Mouse (Mus musculus) MEL (cell line): ENCODE results near the gene Gm10160. TPM values are rescaled to one million over a fixed set of nuclear protein-coding genes. Genes with fewer than 3 reads are reported as not detected.
A peak's percentile ranks its signal among the peaks of the same experiment; 100 is the strongest.

ENCODE experiments used
- DNase-seq: peaks from one replicate; pipeline ENCODE4 v3.0.0; 2011; ENCODE audit warnings: low read depth, low spot score
- H3K27ac ChIP-seq: 2 replicates; pipeline ENCODE4 v1.5.1; 2012; ENCODE audit warnings: low read depth, mild to moderate bottlenecking, control low read depth, low read length, moderate library complexity; ENCODE audit not compliant: control insufficient read depth
- H3K27me3 ChIP-seq, 2 experiments: fragments of 150-350 bp in 1 of 2; sonication (generic) in 1 of 2; 2 replicates each; pipeline ENCODE4 v1.6.1; 2012; ENCODE audit warnings: low read length in 2 of 2, mild to moderate bottlenecking in 2 of 2, improper control_type of control experiment in 1 of 2, moderate library complexity in 1 of 2; ENCODE audit not compliant: insufficient read depth in 2 of 2, control insufficient read depth in 1 of 2
- H3K36me3 ChIP-seq, 2 experiments: 2 replicates each; pipeline ENCODE4 v1.6.1; 2012 to 2014; ENCODE audit warnings: low read length in 2 of 2, improper control_type of control experiment in 1 of 2, inconsistent platforms in 1 of 2, mild to moderate bottlenecking in 1 of 2; ENCODE audit not compliant: insufficient read depth in 2 of 2, control insufficient read depth in 1 of 2
- H3K4me1 ChIP-seq, 2 experiments: fragments of 150-350 bp in 1 of 2; sonication (generic) in 1 of 2; 2 replicates each; pipeline ENCODE4 v1.6.1; 2012; ENCODE audit warnings: low read length in 2 of 2, improper control_type of control experiment in 1 of 2, mild to moderate bottlenecking in 1 of 2; ENCODE audit not compliant: insufficient read depth in 2 of 2, control insufficient read depth in 1 of 2
- H3K4me3 ChIP-seq, 2 experiments: fragments of 150-350 bp in 1 of 2; sonication (generic) in 1 of 2; 2 replicates each; pipeline ENCODE4 v1.5.1; 2012; ENCODE audit warnings: low read depth in 2 of 2, low read length in 2 of 2, mild to moderate bottlenecking in 2 of 2, moderate library complexity in 2 of 2, control low read depth in 1 of 2, improper control_type of control experiment in 1 of 2; ENCODE audit not compliant: control insufficient read depth in 1 of 2, insufficient read depth in 1 of 2
- H3K79me2 ChIP-seq: 2 replicates; pipeline ENCODE4 v1.6.1; 2012; ENCODE audit warnings: mild to moderate bottlenecking, low read length, moderate library complexity; ENCODE audit not compliant: control insufficient read depth, poor library complexity, insufficient read depth
- H3K9ac ChIP-seq: 2 replicates; pipeline ENCODE4 v1.6.1; 2012; ENCODE audit warnings: low read depth, mild to moderate bottlenecking, control low read depth, low read length, moderate library complexity; ENCODE audit not compliant: control insufficient read depth, poor library complexity, severe bottlenecking
- H3K9me3 ChIP-seq: fragments of 150-350 bp; sonication (generic); replicated peaks from 2 replicates; pipeline ENCODE4 v1.6.1; 2012; ENCODE audit warnings: mild to moderate bottlenecking, low read length, improper control_type of control experiment, moderate library complexity; ENCODE audit not compliant: insufficient read depth
- CHD1 ChIP-seq: IDR thresholded peaks from 2 replicates; pipeline ENCODE4 v1.6.1; 2012; ENCODE audit warnings: low read depth, mild to moderate bottlenecking, inconsistent platforms, low read length, improper control_type of control experiment
- E2F4 ChIP-seq: IDR thresholded peaks from 2 replicates; pipeline ENCODE4 v1.6.1; 2011; ENCODE audit warnings: low read depth, low read length, improper control_type of control experiment, borderline replicate concordance
- ELF1 ChIP-seq: IDR thresholded peaks from 2 replicates; pipeline ENCODE4 v1.6.1; 2014; ENCODE audit warnings: low read depth, mild to moderate bottlenecking, inconsistent platforms, low read length, improper control_type of control experiment, moderate library complexity
- EP300 ChIP-seq, 2 experiments: IDR thresholded peaks; 2 replicates each; pipeline ENCODE4 v1.6.1; 2011; ENCODE audit warnings: improper control_type of control experiment in 2 of 2, low read length in 2 of 2, low read depth in 1 of 2, mild to moderate bottlenecking in 1 of 2
- ETS1 ChIP-seq: IDR thresholded peaks from 2 replicates; pipeline ENCODE4 v1.6.1; 2012; ENCODE audit warnings: low read depth, mild to moderate bottlenecking, inconsistent platforms, low read length, improper control_type of control experiment, moderate library complexity
- GABPA ChIP-seq: IDR thresholded peaks from 2 replicates; pipeline ENCODE4 v1.6.1; 2012; ENCODE audit warnings: low read depth, mild to moderate bottlenecking, inconsistent platforms, low read length, improper control_type of control experiment, moderate library complexity
- HCFC1 ChIP-seq: IDR thresholded peaks from 2 replicates; pipeline ENCODE4 v1.6.1; 2012; ENCODE audit warnings: low read depth, mild to moderate bottlenecking, inconsistent platforms, low read length, improper control_type of control experiment, moderate library complexity
- JUND ChIP-seq: IDR thresholded peaks from 2 replicates; pipeline ENCODE4 v1.6.1; 2011; ENCODE audit warnings: low read depth, mild to moderate bottlenecking, improper control_type of control experiment, low read length
- KAT2A ChIP-seq: conservative IDR thresholded peaks from 2 replicates; pipeline ENCODE4 v1.6.1; 2012; ENCODE audit warnings: low read depth, low read length, improper control_type of control experiment, inconsistent platforms
- MAZ ChIP-seq: IDR thresholded peaks from 2 replicates; pipeline ENCODE4 v1.6.1; 2012; ENCODE audit warnings: low read depth, mild to moderate bottlenecking, inconsistent platforms, low read length, improper control_type of control experiment
- MEF2A ChIP-seq: IDR thresholded peaks from 2 replicates; pipeline ENCODE4 v1.6.1; 2014; ENCODE audit warnings: low read depth, mild to moderate bottlenecking, inconsistent platforms, low read length, improper control_type of control experiment; ENCODE audit not compliant: poor library complexity, insufficient replicate concordance, severe bottlenecking; ENCODE audit errors: extremely low read depth
- MXI1 ChIP-seq: IDR thresholded peaks from 2 replicates; pipeline ENCODE4 v1.6.1; 2011; ENCODE audit warnings: mild to moderate bottlenecking, low read depth, low read length, improper control_type of control experiment
- MYB ChIP-seq: IDR thresholded peaks from 2 replicates; pipeline ENCODE4 v1.6.1; 2011; ENCODE audit warnings: mild to moderate bottlenecking, low read depth, low read length, improper control_type of control experiment
- MYC ChIP-seq: IDR thresholded peaks from 2 replicates; pipeline ENCODE4 v1.6.1; 2011; ENCODE audit warnings: low read depth, mild to moderate bottlenecking, low read length, improper control_type of control experiment, moderate library complexity
- NRF1 ChIP-seq: IDR thresholded peaks from 2 replicates; pipeline ENCODE4 v1.6.1; 2014; ENCODE audit warnings: low read depth, mild to moderate bottlenecking, inconsistent platforms, low read length, improper control_type of control experiment, moderate library complexity; ENCODE audit not compliant: poor library complexity, insufficient read depth, severe bottlenecking
- POLR2AphosphoS5 ChIP-seq: IDR thresholded peaks from 2 replicates; pipeline ENCODE4 v1.6.1; 2012; ENCODE audit warnings: low read depth, borderline replicate concordance, mild to moderate bottlenecking, inconsistent platforms, low read length, moderate library complexity, mixed read lengths
- RAD21 ChIP-seq: IDR thresholded peaks from 2 replicates; pipeline ENCODE4 v1.6.1; 2011; ENCODE audit warnings: mild to moderate bottlenecking, low read depth, low read length, improper control_type of control experiment
- TAL1 ChIP-seq: IDR thresholded peaks from 2 replicates; pipeline ENCODE4 v1.6.1; 2012; ENCODE audit warnings: mild to moderate bottlenecking, inconsistent platforms, low read length, moderate library complexity, mixed read lengths
- TCF12 ChIP-seq: IDR thresholded peaks from 2 replicates; pipeline ENCODE4 v1.6.1; 2014; ENCODE audit warnings: low read depth, mild to moderate bottlenecking, inconsistent platforms, low read length, improper control_type of control experiment, moderate library complexity
- UBTF ChIP-seq: IDR thresholded peaks from 2 replicates; pipeline ENCODE4 v1.6.1; 2012; ENCODE audit warnings: low read depth, mild to moderate bottlenecking, inconsistent platforms, low read length, improper control_type of control experiment, moderate library complexity, borderline replicate concordance; ENCODE audit not compliant: insufficient read depth
- USF1 ChIP-seq: IDR thresholded peaks from 2 replicates; pipeline ENCODE4 v1.6.1; 2014; ENCODE audit warnings: low read depth, mild to moderate bottlenecking, inconsistent platforms, low read length, improper control_type of control experiment, moderate library complexity
- USF2 ChIP-seq, 2 experiments: IDR thresholded peaks; 2 replicates each; pipeline ENCODE4 v1.6.1; 2011 to 2012; ENCODE audit warnings: improper control_type of control experiment in 2 of 2, low read length in 2 of 2, borderline replicate concordance in 1 of 2, inconsistent platforms in 1 of 2, low read depth in 1 of 2, mild to moderate bottlenecking in 1 of 2; ENCODE audit not compliant: insufficient read depth in 1 of 2
- ZC3H11A ChIP-seq: IDR thresholded peaks from 2 replicates; pipeline ENCODE4 v1.6.1; 2012; ENCODE audit warnings: low read depth, mild to moderate bottlenecking, inconsistent platforms, low read length, improper control_type of control experiment
- ZMIZ1 ChIP-seq: IDR thresholded peaks from 2 replicates; pipeline ENCODE4 v1.6.1; 2012; ENCODE audit warnings: low read depth, mild to moderate bottlenecking, inconsistent platforms, low read length, improper control_type of control experiment, moderate library complexity
- ZNF384 ChIP-seq: IDR thresholded peaks from 2 replicates; pipeline ENCODE4 v1.6.1; 2012; ENCODE audit warnings: low read depth, mild to moderate bottlenecking, inconsistent platforms, low read length, improper control_type of control experiment
- polyA plus RNA-seq, 2 experiments: library from polyadenylated mRNA; stranded (reverse) in 1 of 2; unstranded in 1 of 2; fragments of >175 nt in 1 of 2; fragments of >200 nt in 1 of 2; gene quantifications; 2 replicates each; pipeline versions ENCODE4 v1.2.1 to v1.2.4; 2012; ENCODE audit warnings: low replicate concordance in 2 of 2, low read depth in 1 of 2; ENCODE audit not compliant: insufficient read length in 2 of 2, insufficient read depth in 1 of 2, missing spikeins in 1 of 2
- total RNA-seq: library from RNA; depleted of rRNA; stranded (reverse); fragments of 300-350 nt; gene quantifications from 2 replicates; pipeline ENCODE4 v1.2.3, GENCODE M21; 2012

Gm10160 gene
- total and polyA plus RNA-seq, 3 experiments: not detected

- peaks cover 0 to 17% of the 10 kb centered on the region in 2 experiments; a peak in 3 of 4 replicates for H3K4me1 ChIP-seq
- H3K4me3 ChIP-seq: no peak overlapping the region
- no peak overlapping the region for H3K27ac ChIP-seq
Measured at GRCm38 (mm10) chr7:81861461-81861860, 5.9 kb upstream of the Gm10160 start.

DNA sequence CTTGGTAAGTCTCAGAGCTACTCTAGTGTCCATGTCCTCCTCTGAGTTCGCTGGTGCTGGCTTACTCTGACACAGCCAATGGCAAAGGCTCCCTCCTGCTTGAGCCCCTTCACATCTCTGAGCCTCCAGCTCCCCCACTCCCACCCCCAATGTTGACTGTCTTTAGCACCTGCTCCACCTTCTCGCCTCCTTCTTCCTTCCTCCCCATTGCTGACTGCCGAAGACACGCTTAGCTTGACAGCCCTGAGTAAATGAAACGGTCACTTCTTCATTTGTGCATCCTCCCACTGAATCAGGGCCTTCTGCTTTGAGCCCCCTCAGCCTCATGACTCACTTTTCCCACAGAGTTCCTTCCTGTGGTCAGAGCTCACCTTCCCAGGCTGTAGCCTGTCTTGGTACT, 5.4 kb upstream of the Gm10160 start:
- H3K4me1 ChIP-seq: peaks cover 0 to 17% of the 10 kb centered on the region in 2 experiments; a peak in 3 of 4 replicates
- no peaks in the 10 kb centered on the region for H3K9me3 ChIP-seq
- H3K79me2 ChIP-seq: no peaks in the 10 kb centered on the region
- H3K27me3 ChIP-seq: no peaks in the 10 kb centered on the region
- H3K9ac ChIP-seq: no peak overlapping the region
- no peak overlapping the region for H3K4me3 ChIP-seq
- no peak for TF ChIP-seq ETS1
- TF ChIP-seq CHD1: no peak
- TF ChIP-seq POLR2AphosphoS5: no peak
- no peak for TF ChIP-seq ZC3H11A
- TF ChIP-seq ELF1: no peak
- TF ChIP-seq HCFC1: no peak
- TF ChIP-seq RAD21: no peak
- TF ChIP-seq MYC: no peak
- TF ChIP-seq TAL1: no peak
- no peak for TF ChIP-seq USF1
- TF ChIP-seq MYB: no peak
- TF ChIP-seq MEF2A: no peak
- no peaks in the 10 kb centered on the region for H3K36me3 ChIP-seq
- no peak overlapping the region for H3K27ac ChIP-seq
- peak; percentile 17 for DNase-seq

More at GRCm38 (mm10) chr7:81861461-81861860, 5.9 kb upstream of the Gm10160 start:
- no peaks in the 10 kb centered on the region for H3K79me2 ChIP-seq
- H3K9ac ChIP-seq: no peak overlapping the region
- no peaks in the 10 kb centered on the region for H3K9me3 ChIP-seq
- H3K27me3 ChIP-seq: no peaks in the 10 kb centered on the region
- H3K36me3 ChIP-seq: no peaks in the 10 kb centered on the region
- DNase-seq: no peak
- TF ChIP-seq E2F4: no peak

GRCm38 (mm10) chr7:81860071-81860470, 4.5 kb upstream of the Gm10160 start:
- Histone ChIP-seq H3K79me2 (no peaks in the 10 kb centered on the region), H3K9ac (no peak overlapping the region), H3K4me3 (peak overlapping the region in 1 of 2 experiments; percentile 20; a peak in 1 of 4 replicates), H3K27ac (no peak overlapping the region), H3K9me3 (no peaks in the 10 kb centered on the region), H3K36me3 (no peaks in the 10 kb centered on the region), H3K4me1 (peaks cover 0 to 17% of the 10 kb centered on the region in 2 experiments; a peak in 3 of 4 replicates), H3K27me3 (no peaks in the 10 kb centered on the region)
- peak; percentile 41 for DNase-seq
- TF ChIP-seq MAZ (no peak), ZC3H11A (no peak), NRF1 (no peak), JUND (no peak), MEF2A (no peak), ELF1 (no peak), TCF12 (no peak), ZMIZ1 (no peak), USF2 (IDR thresholded peaks at IDR 0.05; ENCODE audit: borderline replicate concordance in 1 of 2, insufficient read depth in 1 of 2, low read depth in 1 of 2, low read length in 2 of 2) (no peak), KAT2A (no peak), UBTF (no peak), EP300 (IDR thresholded peaks at IDR 0.05; ENCODE audit: low read depth in 1 of 2, low read length in 2 of 2) (no peak), MXI1 (no peak), ZNF384 (no peak), GABPA (no peak), RAD21 (no peak)
